Mouse (Mus musculus): ENCODE results near the gene Pitpnm2. TPM values are rescaled to one million over a fixed set of nuclear protein-coding genes. Genes with fewer than 3 reads are reported as not detected.

Gene Pitpnm2
- polyA plus RNA-seq, 1 experiment from 2014 or later, result 10.2 TPM

DNA sequence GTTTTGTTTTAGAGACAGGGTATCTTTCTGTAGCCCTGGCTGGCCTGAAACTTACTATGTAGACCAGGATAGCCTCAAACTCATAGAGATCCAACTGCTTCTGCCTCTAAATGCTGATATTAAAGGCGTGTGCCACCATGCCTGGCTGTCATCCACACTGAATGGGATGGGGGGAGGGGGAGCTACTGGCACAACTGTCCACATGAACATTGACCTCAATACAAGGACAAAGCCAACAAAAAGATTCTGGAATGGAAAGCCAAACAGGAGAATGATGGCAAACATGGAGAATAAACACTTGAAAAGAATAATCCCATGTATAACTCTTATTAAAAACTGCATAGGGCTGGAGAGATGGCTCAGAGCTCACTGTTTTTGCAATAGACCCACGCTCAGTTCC, 33.3 kb upstream of the Pitpnm2 start:
- Histone ChIP-seq H3K27me3 (ENCODE audit: control insufficient read depth, insufficient read depth, low read length) (no peaks in the 10 kb centered on the region), H3K4me3 (ENCODE audit: control insufficient read depth in 1 of 2, insufficient read depth in 1 of 2, low read depth in 1 of 2, low read length in 2 of 2) (no peak overlapping the region), H3K4me1 (ENCODE audit: control insufficient read depth in 2 of 2, insufficient read depth in 2 of 2, low read length in 2 of 2) (no peaks in the 10 kb centered on the region), H3K9me3 (ENCODE audit: control insufficient read depth, low read length) (0 out of 2 replicates have a peak, but pooled peaks cover 3% of the 10 kb centered on the region), H3K27ac (replicated peaks in 1 of 2; ENCODE audit: control insufficient read depth in 1 of 2, insufficient read depth in 1 of 2, low read depth in 2 of 2, low read length in 2 of 2) (no peak overlapping the region), H3K4me2 (ENCODE audit: low read length) (no peak overlapping the region), H3K36me3 (ENCODE audit: control insufficient read depth, insufficient read depth, low read length) (peaks cover 70% of the 10 kb centered on the region), H3K9ac (ENCODE audit: low read length) (no peak overlapping the region)
- 79% methylated on average over 2 of the region's 2 CpGs for WGBS
- no peak for ATAC-seq (ENCODE audit: insufficient number of reproducible peaks, insufficient read depth, low FRiP score, low read depth)

DNA sequence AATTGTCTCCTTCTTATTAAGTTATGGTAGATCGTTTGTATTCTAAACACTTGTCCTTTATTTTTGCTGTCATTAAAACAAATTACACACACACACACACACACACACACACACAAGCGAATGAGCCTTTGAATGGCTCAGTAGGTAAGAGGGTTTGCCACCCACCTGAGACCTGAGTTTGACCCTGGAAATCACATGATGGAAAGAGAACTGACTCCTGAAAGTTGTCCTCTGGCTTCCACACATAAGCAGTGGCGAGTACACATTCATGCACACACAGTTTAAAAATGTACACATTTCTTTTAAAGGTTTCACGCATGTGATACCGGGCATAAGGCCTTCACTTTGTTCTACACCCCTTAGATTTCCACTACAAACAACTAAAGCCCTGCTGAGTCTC, 20.7 kb upstream of the Pitpnm2 start:
- H3K27ac ChIP-seq (replicated peaks in 1 of 2; ENCODE audit: control insufficient read depth in 1 of 2, insufficient read depth in 1 of 2, low read depth in 2 of 2, low read length in 2 of 2), result no peak overlapping the region
- peaks cover 8 to 13% of the 10 kb centered on the region in 2 experiments for H3K4me1 ChIP-seq (ENCODE audit: control insufficient read depth in 2 of 2, insufficient read depth in 2 of 2, low read length in 2 of 2)
- no peaks in the 10 kb centered on the region for H3K9me3 ChIP-seq (ENCODE audit: control insufficient read depth, low read length)
- H3K27me3 ChIP-seq (ENCODE audit: control insufficient read depth, insufficient read depth, low read length), result no peaks in the 10 kb centered on the region
- ATAC-seq (ENCODE audit: insufficient number of reproducible peaks, insufficient read depth, low FRiP score, low read depth), result no peak
- H3K36me3 ChIP-seq (ENCODE audit: control insufficient read depth, insufficient read depth, low read length), result peaks cover 28% of the 10 kb centered on the region
- WGBS, result 89% methylated on average over 5 of the region's 5 CpGs
- H3K4me3 ChIP-seq (ENCODE audit: control insufficient read depth in 1 of 2, insufficient read depth in 1 of 2, low read depth in 1 of 2, low read length in 2 of 2), result no peak overlapping the region
- no peak overlapping the region for H3K4me2 ChIP-seq (ENCODE audit: low read length)
- H3K9ac ChIP-seq (ENCODE audit: low read length), result no peak overlapping the region

DNA sequence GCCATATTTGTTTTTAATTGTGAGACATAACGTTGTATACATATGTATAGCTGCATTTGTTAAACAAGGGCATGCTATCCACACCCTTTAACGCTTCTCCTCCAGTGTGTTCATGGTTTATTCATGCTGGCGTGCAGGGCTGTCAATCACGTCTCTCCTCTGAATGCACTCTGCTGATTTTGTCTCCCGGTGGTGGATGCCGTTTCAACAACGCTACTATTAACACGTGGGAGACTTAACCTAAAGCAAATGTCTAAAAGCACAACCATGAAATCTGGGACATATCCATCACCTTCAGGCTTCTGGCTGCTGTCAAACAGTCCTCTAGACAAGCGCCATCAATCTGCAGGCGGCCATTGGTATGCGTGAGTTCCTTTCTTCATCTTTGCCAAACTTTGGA, 20.1 kb upstream of the Pitpnm2 start:
- peaks cover 30% of the 10 kb centered on the region for H3K36me3 ChIP-seq (ENCODE audit: control insufficient read depth, insufficient read depth, low read length)
- H3K9me3 ChIP-seq (ENCODE audit: control insufficient read depth, low read length), result no peaks in the 10 kb centered on the region
- no peak overlapping the region for H3K27ac ChIP-seq (replicated peaks in 1 of 2; ENCODE audit: control insufficient read depth in 1 of 2, insufficient read depth in 1 of 2, low read depth in 2 of 2, low read length in 2 of 2)
- H3K4me3 ChIP-seq (ENCODE audit: control insufficient read depth in 1 of 2, insufficient read depth in 1 of 2, low read depth in 1 of 2, low read length in 2 of 2), result no peak overlapping the region
- no peak for ATAC-seq (ENCODE audit: insufficient number of reproducible peaks, insufficient read depth, low FRiP score, low read depth)
- peaks cover 8 to 13% of the 10 kb centered on the region in 2 experiments for H3K4me1 ChIP-seq (ENCODE audit: control insufficient read depth in 2 of 2, insufficient read depth in 2 of 2, low read length in 2 of 2)
- no peak overlapping the region for H3K9ac ChIP-seq (ENCODE audit: low read length)
- no peak overlapping the region for H3K4me2 ChIP-seq (ENCODE audit: low read length)
- H3K27me3 ChIP-seq (ENCODE audit: control insufficient read depth, insufficient read depth, low read length), result no peaks in the 10 kb centered on the region
- WGBS, result 61% methylated on average over 11 of the region's 11 CpGs

DNA sequence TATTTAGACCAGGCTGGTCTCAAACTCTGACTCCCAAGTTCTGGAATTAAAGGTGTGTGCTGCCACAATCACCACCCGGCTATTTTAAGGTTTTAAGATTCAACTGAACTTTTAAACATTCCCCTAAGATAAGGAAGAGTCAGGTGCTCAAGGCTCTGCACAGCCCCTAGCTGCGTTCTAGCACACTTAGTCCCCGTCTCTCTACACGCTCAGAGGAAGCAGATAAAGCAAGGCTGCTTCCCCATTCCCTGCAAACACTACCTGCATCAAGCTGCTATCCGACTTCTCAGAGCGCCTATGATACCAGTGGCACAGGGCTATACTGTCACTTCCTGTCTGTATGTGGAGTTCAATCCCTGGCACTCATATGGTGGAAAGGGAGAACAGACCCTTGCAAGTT, 18.1 kb upstream of the Pitpnm2 start:
- Histone ChIP-seq H3K9ac (ENCODE audit: low read length) (no peak overlapping the region), H3K4me1 (ENCODE audit: control insufficient read depth in 2 of 2, insufficient read depth in 2 of 2, low read length in 2 of 2) (peaks cover 8 to 13% of the 10 kb centered on the region in 2 experiments), H3K36me3 (ENCODE audit: control insufficient read depth, insufficient read depth, low read length) (peaks cover 47% of the 10 kb centered on the region), H3K4me2 (ENCODE audit: low read length) (no peak overlapping the region), H3K27me3 (ENCODE audit: control insufficient read depth, insufficient read depth, low read length) (no peaks in the 10 kb centered on the region), H3K9me3 (ENCODE audit: control insufficient read depth, low read length) (no peaks in the 10 kb centered on the region), H3K4me3 (ENCODE audit: control insufficient read depth in 1 of 2, insufficient read depth in 1 of 2, low read depth in 1 of 2, low read length in 2 of 2) (no peak overlapping the region), H3K27ac (replicated peaks in 1 of 2; ENCODE audit: control insufficient read depth in 1 of 2, insufficient read depth in 1 of 2, low read depth in 2 of 2, low read length in 2 of 2) (no peak overlapping the region)
- no peak for ATAC-seq (ENCODE audit: insufficient number of reproducible peaks, insufficient read depth, low FRiP score, low read depth)
- 32% methylated on average over 6 of the region's 6 CpGs for WGBS

DNA sequence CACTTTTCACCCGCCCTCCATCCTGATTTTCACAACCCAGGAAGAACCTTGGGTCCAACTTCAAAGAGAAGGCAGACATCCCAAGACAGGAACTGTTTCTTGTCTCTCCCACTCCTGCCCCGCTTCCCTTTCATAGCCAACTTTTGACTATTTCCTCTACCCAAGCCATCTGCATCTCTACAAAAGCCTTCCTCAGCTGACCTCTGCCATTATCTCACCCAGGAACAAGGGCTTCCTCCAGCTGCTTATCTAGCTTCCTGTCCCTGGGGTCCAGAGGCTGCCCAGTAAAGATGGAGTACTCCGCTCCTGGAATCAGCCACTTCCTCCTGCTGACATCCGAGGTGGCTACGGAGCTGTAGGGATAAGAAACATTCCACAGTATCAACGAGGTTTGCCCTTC, 17.3 kb upstream of the Pitpnm2 start:
- ATAC-seq (ENCODE audit: insufficient number of reproducible peaks, insufficient read depth, low FRiP score, low read depth), result no peak
- H3K36me3 ChIP-seq (ENCODE audit: control insufficient read depth, insufficient read depth, low read length), result peaks cover 56% of the 10 kb centered on the region
- no peak overlapping the region for H3K9ac ChIP-seq (ENCODE audit: low read length)
- 19% methylated on average over 6 of the region's 6 CpGs for WGBS
- no peaks in the 10 kb centered on the region for H3K9me3 ChIP-seq (ENCODE audit: control insufficient read depth, low read length)
- no peak overlapping the region for H3K4me3 ChIP-seq (ENCODE audit: control insufficient read depth in 1 of 2, insufficient read depth in 1 of 2, low read depth in 1 of 2, low read length in 2 of 2)
- peaks cover 8 to 13% of the 10 kb centered on the region in 2 experiments for H3K4me1 ChIP-seq (ENCODE audit: control insufficient read depth in 2 of 2, insufficient read depth in 2 of 2, low read length in 2 of 2)
- 0 out of 4 replicates have a peak overlapping the region, but pooled peaks of 1 of the 2 experiments have one; percentile 21 for H3K27ac ChIP-seq (replicated peaks in 1 of 2; ENCODE audit: control insufficient read depth in 1 of 2, insufficient read depth in 1 of 2, low read depth in 2 of 2, low read length in 2 of 2)
- H3K27me3 ChIP-seq (ENCODE audit: control insufficient read depth, insufficient read depth, low read length), result no peaks in the 10 kb centered on the region
- H3K4me2 ChIP-seq (ENCODE audit: low read length), result no peak overlapping the region

DNA sequence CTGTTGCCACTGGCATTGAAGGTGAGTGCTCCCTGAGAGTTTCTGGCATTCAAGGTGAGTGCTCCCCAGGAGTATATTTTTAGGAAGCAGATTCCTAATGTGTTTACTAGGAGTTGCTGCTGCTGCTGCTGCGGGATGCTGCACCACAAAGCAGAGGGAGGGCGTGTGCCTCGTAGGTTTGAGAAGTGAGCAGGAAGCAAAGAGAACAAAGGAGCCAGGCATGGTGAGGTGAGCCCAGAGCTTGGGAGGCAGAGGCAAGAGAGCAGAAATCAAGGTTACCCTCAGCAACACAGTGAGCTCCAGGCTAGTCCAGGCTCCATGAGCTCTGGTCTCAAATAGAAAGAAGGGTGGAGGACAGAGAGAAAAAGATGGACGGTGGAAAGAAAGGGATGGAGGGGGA, 13.7 kb upstream of the Pitpnm2 start:
- no peak overlapping the region for H3K9ac ChIP-seq (ENCODE audit: low read length)
- H3K4me1 ChIP-seq (ENCODE audit: control insufficient read depth in 2 of 2, insufficient read depth in 2 of 2, low read length in 2 of 2), result peaks cover 8 to 13% of the 10 kb centered on the region in 2 experiments
- H3K4me2 ChIP-seq (ENCODE audit: low read length), result no peak overlapping the region
- H3K9me3 ChIP-seq (ENCODE audit: control insufficient read depth, low read length), result no peaks in the 10 kb centered on the region
- ATAC-seq (ENCODE audit: insufficient number of reproducible peaks, insufficient read depth, low FRiP score, low read depth), result no peak
- peaks cover 70% of the 10 kb centered on the region for H3K36me3 ChIP-seq (ENCODE audit: control insufficient read depth, insufficient read depth, low read length)
- 83% methylated on average over 4 of the region's 4 CpGs for WGBS
- no peaks in the 10 kb centered on the region for H3K27me3 ChIP-seq (ENCODE audit: control insufficient read depth, insufficient read depth, low read length)
- no peak overlapping the region for H3K27ac ChIP-seq (replicated peaks in 1 of 2; ENCODE audit: control insufficient read depth in 1 of 2, insufficient read depth in 1 of 2, low read depth in 2 of 2, low read length in 2 of 2)
- H3K4me3 ChIP-seq (ENCODE audit: control insufficient read depth in 1 of 2, insufficient read depth in 1 of 2, low read depth in 1 of 2, low read length in 2 of 2), result no peak overlapping the region

DNA sequence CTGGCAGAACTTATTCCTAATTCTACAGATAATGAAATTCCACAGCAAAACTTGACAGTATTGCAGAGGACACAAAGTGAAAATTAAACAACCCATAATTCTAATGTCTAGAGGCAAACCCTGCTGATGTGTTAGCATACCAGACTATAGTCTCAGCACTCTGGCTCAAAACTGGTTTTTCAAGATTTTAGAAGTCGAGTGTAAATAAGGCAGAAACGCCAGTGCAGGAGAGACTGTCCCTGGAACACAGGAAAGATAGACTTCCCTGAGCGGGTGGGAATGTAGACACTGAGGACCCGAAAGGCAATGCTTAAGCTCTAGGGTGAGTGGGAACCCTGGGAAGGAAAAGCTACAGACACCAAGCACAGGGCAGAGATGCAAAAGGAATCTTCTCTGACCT, 12.5 kb upstream of the Pitpnm2 start:
- no peak overlapping the region for H3K4me2 ChIP-seq (ENCODE audit: low read length)
- H3K4me3 ChIP-seq (ENCODE audit: control insufficient read depth in 1 of 2, insufficient read depth in 1 of 2, low read depth in 1 of 2, low read length in 2 of 2), result no peak overlapping the region
- H3K27ac ChIP-seq (replicated peaks in 1 of 2; ENCODE audit: control insufficient read depth in 1 of 2, insufficient read depth in 1 of 2, low read depth in 2 of 2, low read length in 2 of 2), result no peak overlapping the region
- H3K9ac ChIP-seq (ENCODE audit: low read length), result no peak overlapping the region
- peaks cover 82% of the 10 kb centered on the region for H3K36me3 ChIP-seq (ENCODE audit: control insufficient read depth, insufficient read depth, low read length)
- ATAC-seq (ENCODE audit: insufficient number of reproducible peaks, insufficient read depth, low FRiP score, low read depth), result no peak
- H3K4me1 ChIP-seq (ENCODE audit: control insufficient read depth in 2 of 2, insufficient read depth in 2 of 2, low read length in 2 of 2), result peaks cover 5 to 8% of the 10 kb centered on the region in 2 experiments
- no peaks in the 10 kb centered on the region for H3K27me3 ChIP-seq (ENCODE audit: control insufficient read depth, insufficient read depth, low read length)
- no peaks in the 10 kb centered on the region for H3K9me3 ChIP-seq (ENCODE audit: control insufficient read depth, low read length)
- 82% methylated on average over 4 of the region's 4 CpGs for WGBS

DNA sequence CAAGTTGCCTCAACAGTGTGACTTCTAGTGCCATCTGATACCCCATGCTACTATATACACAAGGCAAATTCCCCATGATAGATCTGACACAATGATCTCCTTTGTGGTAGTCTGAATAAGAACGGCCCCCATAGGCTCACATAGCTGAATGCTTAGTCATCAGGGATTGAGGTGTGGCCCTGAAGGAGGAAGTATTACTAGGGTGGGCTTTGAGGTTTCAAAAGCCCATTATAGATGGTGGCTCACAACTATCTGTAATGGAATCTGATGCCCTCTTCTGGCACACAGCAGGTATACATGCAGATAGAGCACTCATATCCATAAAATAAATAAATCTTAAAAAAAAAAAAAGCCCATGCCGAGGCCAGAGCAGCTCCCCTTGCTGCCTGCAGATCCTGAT, 9.6 kb upstream of the Pitpnm2 start:
- no peaks in the 10 kb centered on the region for H3K9me3 ChIP-seq (ENCODE audit: control insufficient read depth, low read length)
- H3K27ac ChIP-seq (replicated peaks in 1 of 2; ENCODE audit: control insufficient read depth in 1 of 2, insufficient read depth in 1 of 2, low read depth in 2 of 2, low read length in 2 of 2), result no peak overlapping the region
- no peak for ATAC-seq (ENCODE audit: insufficient number of reproducible peaks, insufficient read depth, low FRiP score, low read depth)
- no peak overlapping the region for H3K9ac ChIP-seq (ENCODE audit: low read length)
- no peak overlapping the region for H3K4me3 ChIP-seq (ENCODE audit: control insufficient read depth in 1 of 2, insufficient read depth in 1 of 2, low read depth in 1 of 2, low read length in 2 of 2)
- 67% methylated on average over 2 of the region's 2 CpGs for WGBS
- H3K27me3 ChIP-seq (ENCODE audit: control insufficient read depth, insufficient read depth, low read length), result no peaks in the 10 kb centered on the region
- H3K36me3 ChIP-seq (ENCODE audit: control insufficient read depth, insufficient read depth, low read length), result peaks cover 78% of the 10 kb centered on the region
- H3K4me1 ChIP-seq (ENCODE audit: control insufficient read depth in 2 of 2, insufficient read depth in 2 of 2, low read length in 2 of 2), result no peaks in the 10 kb centered on the region
- H3K4me2 ChIP-seq (ENCODE audit: low read length), result no peak overlapping the region
